Mouse (Mus musculus) adrenal gland, adult (tissue): ENCODE measurements at regions not wholly inside any gene's neighbourhood (a gene's known extent, or its start where the extent isn't known, plus 50 kb on each side); places are given as distances from the start of the nearest gene placed in this dataset.

Source experiments
- DNase-seq, 2 experiments: peaks; one replicate each; pipeline ENCODE4 v3.0.0; 2022 to 2023; ENCODE audit warnings: low spot score in 1 of 2; ENCODE audit not compliant: inconsistent age in 2 of 2

- DNase-seq: peak in 1 of 2 experiments; percentile 87
These were observed 57.0 kb downstream of the Rgs2 start for GRCm38 (mm10) chr1:143946933-143947332.

GRCm38 (mm10) chr1:143941465-143941864, 62.5 kb downstream of the Rgs2 start:
- DNase-seq: peak; percentile 92 to 95

- DNase-seq: no peak
These were observed 64.5 kb downstream of the Rgs2 start for GRCm38 (mm10) chr1:143939511-143939910.

GRCm38 (mm10) chr1:143938569-143938968, 65.4 kb downstream of the Rgs2 start:
- no peak for DNase-seq

DNA sequence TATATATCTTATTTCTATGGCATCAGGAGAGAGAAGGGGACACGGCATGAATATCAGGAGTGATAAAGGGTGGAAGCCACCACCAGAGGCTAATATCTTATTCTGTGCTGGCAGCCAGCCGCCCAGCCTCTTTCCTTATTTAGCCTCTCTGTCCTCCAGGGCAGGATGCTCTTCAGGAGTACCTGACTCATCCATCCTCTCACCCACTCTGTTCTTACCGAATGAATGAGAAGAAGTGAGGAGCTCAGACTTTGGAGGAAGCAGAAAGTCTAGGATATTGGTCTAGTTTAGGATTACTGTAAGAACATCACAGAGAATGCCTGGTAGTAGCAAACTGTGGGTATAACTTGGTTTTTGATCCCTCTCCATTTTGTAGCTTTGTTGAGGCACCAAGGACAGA, 73.2 kb downstream of the Rgs2 start:
- no peak for DNase-seq

DNA sequence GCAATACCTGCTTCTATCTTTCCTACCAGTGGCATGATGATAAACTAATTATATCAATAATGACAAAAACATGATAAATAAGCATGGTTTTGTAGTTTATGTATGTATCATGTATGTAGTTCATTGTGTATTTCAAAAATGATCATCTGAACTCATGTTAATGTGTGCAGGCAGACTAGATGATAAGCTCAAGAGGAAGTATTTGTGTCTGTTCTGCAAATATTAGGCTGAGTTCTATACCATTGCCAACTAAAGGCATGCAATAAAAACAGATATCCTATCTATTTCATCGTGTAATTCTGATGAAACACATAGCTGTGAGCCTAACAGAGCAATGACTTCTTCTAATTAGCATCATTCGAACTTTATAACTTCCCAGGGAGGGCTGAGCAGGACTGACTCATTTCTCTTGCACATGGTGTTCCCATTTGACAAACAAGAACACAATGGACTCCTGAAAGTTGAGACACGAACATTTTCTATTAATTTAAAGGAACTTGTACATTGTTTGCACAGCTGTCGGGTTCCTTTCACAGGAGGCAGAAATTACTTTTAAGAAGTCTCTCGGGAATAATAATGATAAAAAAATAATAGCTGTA, 74.3 kb downstream of the Rgs2 start:
- peak in 1 of 2 experiments; percentile 27 for DNase-seq

- peak in 1 of 2 experiments; percentile 53 for DNase-seq
These were observed 81.5 kb downstream of the Rgs2 start for GRCm38 (mm10) chr1:143922499-143922898.

DNA sequence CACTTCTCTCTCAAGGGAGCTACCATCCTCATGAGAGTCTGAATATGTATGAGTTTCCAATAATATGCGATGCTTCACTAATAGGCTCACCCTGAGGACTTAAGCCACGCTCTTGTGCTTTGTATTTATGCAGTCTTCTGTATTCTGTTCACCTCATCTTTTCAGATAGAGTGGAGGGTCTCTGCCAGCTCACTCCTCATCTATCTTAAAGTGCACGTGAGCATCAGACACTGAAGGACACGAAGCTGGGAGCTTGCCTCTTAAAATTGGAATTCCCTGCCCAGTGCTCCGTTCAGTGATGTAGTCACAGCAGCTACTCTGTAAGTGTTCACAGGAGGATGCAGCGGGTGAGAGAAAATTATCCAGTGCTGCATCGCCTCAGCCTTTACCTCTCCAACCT, 83.7 kb downstream of the Rgs2 start:
- DNase-seq: no peak

DNA sequence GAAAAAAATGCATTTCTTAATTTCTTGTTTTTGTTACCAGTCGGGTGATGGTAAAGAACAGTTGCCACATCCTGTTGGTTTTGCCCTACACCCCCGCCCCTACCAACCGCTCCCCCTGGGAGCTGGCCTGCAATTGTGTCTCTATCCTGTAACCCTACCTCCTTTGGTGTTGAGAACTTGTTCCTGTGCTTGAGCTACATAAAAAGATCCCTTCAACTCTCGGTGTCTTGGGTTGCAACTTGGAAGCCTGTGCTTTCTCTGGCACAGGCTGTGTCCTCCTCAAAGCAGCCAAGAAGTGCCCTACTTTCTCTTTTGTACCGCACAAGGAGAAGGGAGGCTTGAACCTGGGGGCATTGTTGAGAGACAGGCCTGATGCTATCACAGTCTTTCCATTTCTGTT, 85.0 kb downstream of the Rgs2 start:
- DNase-seq: peak in 1 of 2 experiments; percentile 51

DNA sequence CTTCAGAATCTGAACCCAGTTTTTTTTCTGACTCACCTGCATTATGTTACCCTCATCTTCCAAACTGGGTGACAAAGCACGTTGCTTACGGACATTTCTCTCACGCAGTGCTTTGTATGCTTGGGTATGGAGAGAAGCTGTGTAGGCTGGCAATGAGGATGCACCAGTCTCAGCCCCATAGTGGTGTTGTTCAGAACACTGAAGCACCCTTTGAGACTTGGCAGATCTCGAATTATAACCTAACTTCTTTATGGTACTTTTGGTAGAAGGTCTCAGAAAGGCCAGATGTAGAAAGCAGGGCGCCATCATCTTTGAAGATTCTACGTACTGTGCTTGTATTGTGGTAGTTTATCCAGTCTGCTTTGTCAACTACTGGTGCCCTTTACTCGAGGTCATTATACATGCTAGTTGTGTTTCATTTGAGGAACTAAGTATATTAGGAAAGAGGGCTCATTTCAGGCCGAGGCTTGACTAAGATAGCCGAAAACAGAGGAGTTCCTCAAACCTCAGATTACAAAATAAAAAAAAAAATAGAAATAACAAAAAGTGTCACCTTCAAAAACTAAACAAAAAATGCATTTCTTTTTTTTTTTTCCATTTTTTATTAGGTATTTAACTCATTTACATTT, 85.7 kb downstream of the Rgs2 start:
- peak in 1 of 2 experiments; percentile 48 for DNase-seq

- peak in 1 of 2 experiments; percentile 67 for DNase-seq
These were observed 86.3 kb downstream of the Rgs2 start for GRCm38 (mm10) chr1:143917623-143918022.

DNA sequence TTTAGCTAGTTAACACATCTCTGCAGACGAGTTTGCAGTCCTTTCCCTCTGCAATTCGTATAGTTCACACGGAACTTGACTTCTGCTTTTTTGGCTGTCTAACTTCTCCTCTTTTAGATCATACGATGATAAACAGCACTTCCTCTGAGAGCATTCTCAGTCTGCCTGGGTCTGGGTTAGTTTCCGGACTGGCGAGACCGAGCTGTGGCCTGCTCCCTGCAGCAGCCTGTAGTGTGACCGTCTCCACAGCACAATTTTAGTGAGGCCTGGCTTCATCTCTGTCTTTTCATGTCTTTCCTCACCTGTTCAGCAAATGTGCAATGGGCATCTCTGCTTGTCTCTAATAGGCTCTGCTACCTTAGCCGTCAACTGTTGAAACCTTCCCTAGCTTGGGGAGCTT, 87.4 kb downstream of the Rgs2 start:
- peak in 1 of 2 experiments; percentile 39 for DNase-seq

GRCm38 (mm10) chr1:143912586-143912985, 91.4 kb downstream of the Rgs2 start:
- DNase-seq: no peak

DNA sequence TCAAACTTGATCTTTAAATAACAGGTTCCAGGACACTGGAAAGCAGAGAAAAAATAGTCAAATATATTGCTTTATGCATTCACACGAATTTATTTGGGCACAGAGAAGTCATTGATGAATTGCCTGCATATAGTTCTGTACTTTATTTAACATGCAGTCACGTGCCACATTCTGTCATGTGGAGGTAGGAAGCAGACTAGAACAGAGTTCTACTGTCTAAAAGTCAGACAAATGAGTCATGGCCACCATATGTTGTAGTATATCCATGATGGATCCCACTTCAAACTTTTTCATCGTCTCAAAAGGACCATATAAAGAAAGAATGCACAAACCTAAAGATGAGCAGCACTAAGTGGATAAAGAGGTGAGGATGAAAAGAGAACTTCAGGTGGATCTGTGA, 92.7 kb downstream of the Rgs2 start:
- no peak for DNase-seq

GRCm38 (mm10) chr1:143910530-143910929, 93.4 kb downstream of the Rgs2 start:
- no peak for DNase-seq

GRCm38 (mm10) chr1:143907312-143907711, 96.6 kb downstream of the Rgs2 start:
- no peak for DNase-seq

- no peak for DNase-seq
These were observed 97.1 kb downstream of the Rgs2 start for GRCm38 (mm10) chr1:143906881-143907280.

- DNase-seq: no peak
These were observed 100.0 kb downstream of the Rgs2 start for GRCm38 (mm10) chr1:143903985-143904384.

DNA sequence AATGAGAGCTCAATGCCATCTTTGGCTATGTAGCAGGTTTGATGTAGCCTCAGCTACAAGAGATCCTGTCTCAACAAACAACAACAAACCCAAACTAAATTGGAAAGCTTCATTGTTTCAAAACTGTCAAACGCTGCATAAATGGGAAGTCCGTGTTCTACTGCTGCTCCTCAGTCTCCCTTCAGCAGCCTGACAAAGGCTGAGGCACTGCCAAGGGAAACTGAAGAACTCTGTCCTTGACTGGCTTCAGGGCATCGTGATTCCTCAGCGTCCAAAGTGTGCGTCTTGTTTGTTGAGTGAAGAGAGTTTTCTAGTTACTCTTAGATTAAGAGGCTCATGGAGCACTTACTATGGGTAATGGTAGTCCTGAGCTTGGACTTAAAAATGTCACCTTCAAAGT, 100.7 kb downstream of the Rgs2 start:
- peak; percentile 42 to 72 for DNase-seq

DNA sequence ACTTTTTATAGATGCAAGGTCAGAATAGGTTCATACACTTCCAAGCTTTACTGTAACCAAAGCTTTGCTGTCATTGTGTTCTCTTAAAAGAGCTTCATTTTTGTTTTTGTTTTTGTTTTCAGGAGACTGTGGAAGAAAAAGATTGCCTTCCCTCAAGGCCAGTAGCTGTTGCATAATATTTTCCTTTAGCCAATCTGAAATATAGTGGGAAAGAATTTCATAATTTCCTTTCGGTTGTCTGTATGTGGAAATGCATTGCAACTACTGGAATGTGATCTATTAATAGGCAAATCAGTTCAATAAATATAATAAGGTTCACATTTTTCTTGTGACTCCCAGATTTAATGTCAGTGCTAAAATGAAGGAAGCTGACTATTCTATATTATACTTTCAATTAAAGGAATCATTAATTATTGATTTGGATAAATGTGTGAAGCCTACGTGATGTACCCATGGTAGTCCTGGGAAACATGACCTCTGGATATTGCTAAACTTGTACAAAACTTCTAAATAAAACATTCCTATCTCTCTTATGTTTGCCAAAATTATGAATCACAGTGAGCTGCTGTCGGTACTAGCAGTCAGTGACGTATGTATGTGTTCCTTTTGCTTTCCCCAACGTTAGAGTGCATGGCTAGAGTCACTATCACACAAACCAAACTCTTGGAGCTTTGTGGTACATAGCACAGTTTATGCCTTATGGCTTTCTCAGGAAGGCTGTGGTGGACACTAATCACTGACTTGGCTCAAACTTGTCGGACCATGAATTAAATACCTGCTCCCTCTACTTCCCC, 102.6 kb downstream of the Rgs2 start:
- peak; percentile 29 to 70 for DNase-seq

GRCm38 (mm10) chr1:143888510-143888909, 111.4 kb downstream of the Uchl5 start:
- no peak for DNase-seq

DNA sequence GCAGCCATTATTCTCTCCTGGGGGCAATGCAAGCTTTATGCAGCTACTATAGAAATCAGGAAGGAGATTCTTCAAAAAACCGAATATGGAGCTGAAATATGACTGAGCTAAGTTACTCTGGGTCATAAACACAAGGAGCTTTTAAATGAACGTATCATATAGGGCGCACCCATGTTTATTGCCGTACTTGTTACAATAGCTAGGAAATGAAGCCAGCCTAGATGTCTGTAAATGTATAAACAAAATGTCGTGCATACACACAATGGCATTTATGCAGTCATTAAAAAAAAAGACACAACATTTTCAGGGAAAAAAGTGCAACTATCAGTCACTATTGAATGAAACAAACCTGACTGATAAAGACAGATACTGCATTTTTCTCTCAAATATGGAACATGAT, 111.0 kb downstream of the Uchl5 start:
- DNase-seq: no peak
